Mouse (Mus musculus) liver, embryonic 15.5 days (tissue): ENCODE measurements around the gene Ifi27. TPM values are rescaled to one million over a fixed set of nuclear protein-coding genes. Genes with fewer than 3 reads are reported as not detected.
"Not testable (repeated sequence)": the region's sequence is repeated elsewhere in the genome, so short reads cannot be mapped to it uniquely, and the experiment has no call there.

Experiments used
- ATAC-seq: fragments of 200-750 bp; cut with Nextera tagmentation; 2 replicates; pipeline ENCODE4 v1.8.0; 2017; ENCODE audit warnings: moderate number of reproducible peaks, mild to moderate bottlenecking, moderate library complexity; ENCODE audit not compliant: insufficient read depth
- H3K27ac ChIP-seq: fragments of 300-500 bp; sonication (generic); replicated peaks from 2 replicates; pipeline ENCODE4 v1.5.1; 2015; ENCODE audit warnings: mild to moderate bottlenecking, inconsistent platforms
- H3K27me3 ChIP-seq: fragments of 300-500 bp; sonication (generic); 2 replicates; pipeline ENCODE4 v1.6.1; 2015; ENCODE audit warnings: mild to moderate bottlenecking, inconsistent platforms
- H3K36me3 ChIP-seq: fragments of 300-500 bp; sonication (generic); replicated peaks from 2 replicates; pipeline ENCODE4 v1.6.1; 2015; ENCODE audit warnings: moderate library complexity, mild to moderate bottlenecking, inconsistent platforms
- H3K4me1 ChIP-seq: fragments of 300-500 bp; sonication (generic); replicated peaks from 2 replicates; pipeline ENCODE4 v1.6.1; 2015; ENCODE audit warnings: inconsistent platforms
- H3K4me2 ChIP-seq: fragments of 300-500 bp; sonication (generic); 2 replicates; pipeline ENCODE4 v1.6.1; 2015; ENCODE audit warnings: moderate library complexity, mild to moderate bottlenecking, inconsistent platforms
- H3K4me3 ChIP-seq: fragments of 300-500 bp; sonication (generic); replicated peaks from 2 replicates; pipeline ENCODE4 v1.5.1; 2015; ENCODE audit warnings: mild to moderate bottlenecking, inconsistent platforms
- H3K9ac ChIP-seq: fragments of 300-500 bp; sonication (generic); 2 replicates; pipeline ENCODE4 v1.6.1; 2015; ENCODE audit warnings: moderate library complexity, mild to moderate bottlenecking, inconsistent platforms
- H3K9me3 ChIP-seq: fragments of 300-500 bp; sonication (generic); replicated peaks from 2 replicates; pipeline ENCODE4 v1.6.1; 2016; ENCODE audit warnings: inconsistent platforms
- WGBS: fragments of 180-500 bp; shearing (Covaris S2); methylation state at CpG from one replicate; pipeline ENCODE4 v1.1.7; 2015; ENCODE audit warnings: mixed read lengths; ENCODE audit not compliant: insufficient replicate concordance; 5-methylcytosine and 5-hydroxymethylcytosine counted together
- polyA plus RNA-seq: library from polyadenylated mRNA; unstranded; fragments of >200 nt; fragmentation: Nextera tagmentation; extraction: Ambion mirVana; gene quantifications from 2 replicates; pipeline ENCODE4 v1.2.1, GENCODE M21; 2015

Gene Ifi27
- polyA plus RNA-seq, 1 experiment from 2014 or later, result 31.5 TPM

- H3K27me3 ChIP-seq, H3K27ac ChIP-seq, H3K4me1 ChIP-seq, ATAC-seq, H3K9me3 ChIP-seq, H3K36me3 ChIP-seq, H3K4me3 ChIP-seq, H3K4me2 ChIP-seq, H3K9ac ChIP-seq: not testable (repeated sequence)
- WGBS, result no CpG with 5 or more reads among the region's 1 CpGs
These were observed 22.7 kb downstream of the Ifi27 start for GRCm38 (mm10) chr12:103456727-103457126.

GRCm38 (mm10) chr12:103457140-103457539 lies 23.1 kb downstream of the Ifi27 start, which contains the start of gene Ifi27l2b:
Ifi27l2b (minus strand) TSS chr12:103457223.
- H3K9ac ChIP-seq, result no peak within 1 kb of the TSS
- no peak within 1 kb of the TSS for H3K4me3 ChIP-seq
- H3K4me1 ChIP-seq, result no peaks in the 10 kb centered on the region
- H3K27me3 ChIP-seq, result no peaks in the 10 kb centered on the region
- no peak within 1 kb of the TSS for H3K27ac ChIP-seq
- no peaks in the 10 kb centered on the region for H3K9me3 ChIP-seq
- WGBS, result 53% methylated on average over 3 of the region's 3 CpGs
- H3K4me2 ChIP-seq, result no peak within 1 kb of the TSS
- ATAC-seq, result no peak
- no peaks in the 10 kb centered on the region for H3K36me3 ChIP-seq

GRCm38 (mm10) chr12:103474481-103474880 lies 40.5 kb downstream of the Ifi27 start:
- no peak overlapping the region for H3K9ac ChIP-seq
- no peak overlapping the region for H3K27ac ChIP-seq
- no peaks in the 10 kb centered on the region for H3K9me3 ChIP-seq
- H3K4me3 ChIP-seq, result no peak overlapping the region
- no peak for ATAC-seq
- H3K27me3 ChIP-seq, result no peaks in the 10 kb centered on the region
- H3K4me1 ChIP-seq, result no peaks in the 10 kb centered on the region
- no peaks in the 10 kb centered on the region for H3K36me3 ChIP-seq
- 17% methylated on average over 2 of the region's 2 CpGs for WGBS
- no peak overlapping the region for H3K4me2 ChIP-seq

- H3K27me3 ChIP-seq, result no peaks in the 10 kb centered on the region
- no peak for ATAC-seq
- 77% methylated on average over 1 of the region's 1 CpGs for WGBS
- H3K9ac ChIP-seq, result no peak overlapping the region
- no peak overlapping the region for H3K4me3 ChIP-seq
- no peaks in the 10 kb centered on the region for H3K36me3 ChIP-seq
- no peak overlapping the region for H3K4me2 ChIP-seq
- no peak overlapping the region for H3K27ac ChIP-seq
- H3K4me1 ChIP-seq, result no peaks in the 10 kb centered on the region
- H3K9me3 ChIP-seq, result no peaks in the 10 kb centered on the region
These were observed 42.9 kb downstream of the Ifi27 start for GRCm38 (mm10) chr12:103476779-103477389.

GRCm38 (mm10) chr12:103477461-103478015 lies 43.5 kb downstream of the Ifi27 start:
- H3K4me1 ChIP-seq, result no peaks in the 10 kb centered on the region
- WGBS, result 54% methylated on average over 7 of the region's 7 CpGs
- no peak overlapping the region for H3K27ac ChIP-seq
- H3K27me3 ChIP-seq, result no peaks in the 10 kb centered on the region
- ATAC-seq, result no peak
- no peaks in the 10 kb centered on the region for H3K36me3 ChIP-seq
- no peak overlapping the region for H3K4me2 ChIP-seq
- H3K4me3 ChIP-seq, result no peak overlapping the region
- H3K9ac ChIP-seq, result no peak overlapping the region
- no peaks in the 10 kb centered on the region for H3K9me3 ChIP-seq

GRCm38 (mm10) chr12:103481671-103482070 lies 47.7 kb downstream of the Ifi27 start:
- no peaks in the 10 kb centered on the region for H3K4me1 ChIP-seq
- no peak for ATAC-seq
- H3K9me3 ChIP-seq, result no peaks in the 10 kb centered on the region
- no peak overlapping the region for H3K4me2 ChIP-seq
- no peaks in the 10 kb centered on the region for H3K36me3 ChIP-seq
- H3K27ac ChIP-seq, result no peak overlapping the region
- WGBS, result 55% methylated on average over 5 of the region's 5 CpGs
- H3K4me3 ChIP-seq, result no peak overlapping the region
- no peak overlapping the region for H3K9ac ChIP-seq
- no peaks in the 10 kb centered on the region for H3K27me3 ChIP-seq

GRCm38 (mm10) chr12:103482781-103483180 lies 48.8 kb downstream of the Ifi27 start:
- no peak for ATAC-seq
- no peak overlapping the region for H3K9ac ChIP-seq
- WGBS, result 29% methylated on average over 2 of the region's 2 CpGs

GRCm38 (mm10) chr12:103484200-103484972 lies 50.4 kb downstream of the Ifi27 start:
- H3K4me2 ChIP-seq, ATAC-seq, H3K4me1 ChIP-seq, H3K9me3 ChIP-seq, H3K36me3 ChIP-seq, H3K9ac ChIP-seq, H3K4me3 ChIP-seq, H3K27ac ChIP-seq, H3K27me3 ChIP-seq: not testable (repeated sequence)
- 52% methylated on average over 9 of the region's 9 CpGs for WGBS

More at GRCm38 (mm10) chr12:103482781-103483180, 48.8 kb downstream of the Ifi27 start:
- Histone ChIP-seq H3K4me2 (no peak overlapping the region), H3K36me3 (no peaks in the 10 kb centered on the region), H3K4me3 (no peak overlapping the region), H3K27ac (no peak overlapping the region), H3K4me1 (no peaks in the 10 kb centered on the region), H3K27me3 (no peaks in the 10 kb centered on the region), H3K9me3 (no peaks in the 10 kb centered on the region)

- Histone ChIP-seq H3K4me2 (no peak overlapping the region), H3K27ac (no peak overlapping the region), H3K9ac (no peak overlapping the region), H3K9me3 (no peaks in the 10 kb centered on the region), H3K36me3 (no peaks in the 10 kb centered on the region), H3K4me3 (no peak overlapping the region), H3K27me3 (no peaks in the 10 kb centered on the region), H3K4me1 (no peaks in the 10 kb centered on the region)
- ATAC-seq, result no peak
- WGBS, result 64% methylated on average over 1 of the region's 1 CpGs
These were observed 52.7 kb downstream of the Ifi27 start for GRCm38 (mm10) chr12:103486726-103487125.

- H3K36me3 ChIP-seq, result no peaks in the 10 kb centered on the region
- H3K27me3 ChIP-seq, result no peaks in the 10 kb centered on the region
- no peaks in the 10 kb centered on the region for H3K4me1 ChIP-seq
- no peak for ATAC-seq
- H3K4me3 ChIP-seq, result no peak overlapping the region
- H3K27ac ChIP-seq, result no peak overlapping the region
- WGBS, result 26% methylated on average over 4 of the region's 4 CpGs
- H3K4me2 ChIP-seq, result no peak overlapping the region
- no peaks in the 10 kb centered on the region for H3K9me3 ChIP-seq
- no peak overlapping the region for H3K9ac ChIP-seq
These were observed 53.3 kb downstream of the Ifi27 start for GRCm38 (mm10) chr12:103487276-103487675.

GRCm38 (mm10) chr12:103487750-103488149 lies 53.7 kb downstream of the Ifi27 start:
- no peak for ATAC-seq
- no peak overlapping the region for H3K9ac ChIP-seq
- WGBS, result 47% methylated on average over 2 of the region's 2 CpGs
- H3K4me1 ChIP-seq, result no peaks in the 10 kb centered on the region
- no peak overlapping the region for H3K27ac ChIP-seq
- no peaks in the 10 kb centered on the region for H3K27me3 ChIP-seq
- no peaks in the 10 kb centered on the region for H3K36me3 ChIP-seq
- no peak overlapping the region for H3K4me2 ChIP-seq
- no peak overlapping the region for H3K4me3 ChIP-seq
- no peaks in the 10 kb centered on the region for H3K9me3 ChIP-seq
